Mouse (Mus musculus): Measurements from ENCODE around the gene Prickle1. TPM values are rescaled to one million over a fixed set of nuclear protein-coding genes. Genes with fewer than 3 reads are reported as not detected.

The Prickle1 gene
- polyA plus RNA-seq, 1 experiment from 2014 or later = 25.6 TPM

- H3K36me3 ChIP-seq (ENCODE audit: control insufficient read depth, insufficient read depth, low read length) = no peaks in the 10 kb centered on the region
- no peaks in the 10 kb centered on the region for H3K27me3 ChIP-seq (ENCODE audit: control insufficient read depth, insufficient read depth, low read depth, low read length)
- ATAC-seq (ENCODE audit: low read depth) = no peak
- H3K4me1 ChIP-seq (replicated peaks; ENCODE audit: control insufficient read depth, insufficient read depth, low read length) = peaks cover 20% of the 10 kb centered on the region
- no peak overlapping the region for H3K9ac ChIP-seq (ENCODE audit: low read length)
- no peak overlapping the region for H3K4me3 ChIP-seq (ENCODE audit: low read length)
- no peak overlapping the region for H3K4me2 ChIP-seq (ENCODE audit: low read depth, low read length)
- no peak overlapping the region; the same call in 1 of the 2 replicates for H3K27ac ChIP-seq (ENCODE audit: low read length)
- H3K9me3 ChIP-seq (ENCODE audit: control insufficient read depth, low read length) = no peaks in the 10 kb centered on the region
- WGBS = 74% methylated on average over 8 of the region's 8 CpGs
These were observed 8.0 kb downstream of the Prickle1 start for GRCm38 (mm10) chr15:93587660-93588059.

- H3K9ac ChIP-seq (ENCODE audit: low read length) = no peak overlapping the region
- peaks cover 5% of the 10 kb centered on the region; the same call in 1 of the 2 replicates for H3K9me3 ChIP-seq (ENCODE audit: control insufficient read depth, low read length)
- H3K27ac ChIP-seq (ENCODE audit: low read length) = no peak overlapping the region
- H3K36me3 ChIP-seq (ENCODE audit: control insufficient read depth, insufficient read depth, low read length) = no peaks in the 10 kb centered on the region
- no peak overlapping the region for H3K4me3 ChIP-seq (ENCODE audit: low read length)
- no peak for ATAC-seq (ENCODE audit: low read depth)
- WGBS = 87% methylated on average over 11 of the region's 11 CpGs
- peaks cover 4% of the 10 kb centered on the region for H3K4me1 ChIP-seq (replicated peaks; ENCODE audit: control insufficient read depth, insufficient read depth, low read length)
- H3K4me2 ChIP-seq (ENCODE audit: low read depth, low read length) = no peak overlapping the region
- H3K27me3 ChIP-seq (ENCODE audit: control insufficient read depth, insufficient read depth, low read depth, low read length) = no peaks in the 10 kb centered on the region
These were observed 12.6 kb downstream of the Prickle1 start for GRCm38 (mm10) chr15:93583051-93583450.

DNA sequence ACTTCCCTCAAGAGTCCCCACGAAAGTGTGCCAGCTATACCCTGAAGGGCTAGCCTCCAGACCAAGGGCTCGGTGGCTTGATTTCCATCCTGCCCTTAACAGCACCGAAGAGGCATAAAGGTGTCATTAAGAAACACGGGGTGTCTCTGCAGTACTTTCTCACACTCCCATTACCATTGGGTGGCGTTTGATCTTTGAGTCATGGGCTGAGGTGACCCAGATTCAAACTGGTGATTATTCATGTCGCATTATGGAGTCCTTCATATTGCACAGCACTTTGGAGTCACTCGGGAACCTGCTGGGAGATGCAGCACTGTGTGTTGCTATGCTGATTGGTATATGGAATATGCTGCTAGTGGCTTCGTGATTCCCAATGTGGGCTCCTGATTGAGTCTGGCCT, 14.0 kb downstream of the Prickle1 start:
- 86% methylated on average over 8 of the region's 8 CpGs for WGBS
- Histone ChIP-seq H3K9me3 (ENCODE audit: control insufficient read depth, low read length) (peaks cover 7% of the 10 kb centered on the region; the same call in 1 of the 2 replicates), H3K9ac (ENCODE audit: low read length) (no peak overlapping the region), H3K4me1 (replicated peaks; ENCODE audit: control insufficient read depth, insufficient read depth, low read length) (peaks cover 4% of the 10 kb centered on the region; the same call in 1 of the 2 replicates), H3K36me3 (ENCODE audit: control insufficient read depth, insufficient read depth, low read length) (no peaks in the 10 kb centered on the region), H3K4me3 (ENCODE audit: low read length) (no peak overlapping the region), H3K27me3 (ENCODE audit: control insufficient read depth, insufficient read depth, low read depth, low read length) (no peaks in the 10 kb centered on the region), H3K4me2 (ENCODE audit: low read depth, low read length) (no peak overlapping the region), H3K27ac (ENCODE audit: low read length) (no peak overlapping the region)
- ATAC-seq (ENCODE audit: low read depth) = no peak

- no peak for ATAC-seq (ENCODE audit: low read depth)
These were observed 15.8 kb downstream of the Prickle1 start for GRCm38 (mm10) chr15:93579899-93580298.

GRCm38 (mm10) chr15:93579100-93579499, 16.6 kb downstream of the Prickle1 start:
- ATAC-seq (ENCODE audit: low read depth) = no peak
- peaks cover 7% of the 10 kb centered on the region; the same call in 1 of the 2 replicates for H3K9me3 ChIP-seq (ENCODE audit: control insufficient read depth, low read length)
- H3K27me3 ChIP-seq (ENCODE audit: control insufficient read depth, insufficient read depth, low read depth, low read length) = no peaks in the 10 kb centered on the region
- H3K4me3 ChIP-seq (ENCODE audit: low read length) = no peak overlapping the region
- 63% methylated on average over 9 of the region's 9 CpGs for WGBS
- H3K4me2 ChIP-seq (ENCODE audit: low read depth, low read length) = no peak overlapping the region
- no peak overlapping the region for H3K9ac ChIP-seq (ENCODE audit: low read length)
- no peaks in the 10 kb centered on the region for H3K36me3 ChIP-seq (ENCODE audit: control insufficient read depth, insufficient read depth, low read length)
- H3K27ac ChIP-seq (ENCODE audit: low read length) = no peak overlapping the region
- H3K4me1 ChIP-seq (replicated peaks; ENCODE audit: control insufficient read depth, insufficient read depth, low read length) = peaks cover 7% of the 10 kb centered on the region

More at GRCm38 (mm10) chr15:93579899-93580298, 15.8 kb downstream of the Prickle1 start:
- peaks cover 7% of the 10 kb centered on the region for H3K4me1 ChIP-seq (replicated peaks; ENCODE audit: control insufficient read depth, insufficient read depth, low read length)
- H3K27me3 ChIP-seq (ENCODE audit: control insufficient read depth, insufficient read depth, low read depth, low read length) = no peaks in the 10 kb centered on the region
- H3K27ac ChIP-seq (ENCODE audit: low read length) = no peak overlapping the region
- H3K4me2 ChIP-seq (ENCODE audit: low read depth, low read length) = no peak overlapping the region
- peaks cover 7% of the 10 kb centered on the region; the same call in 1 of the 2 replicates for H3K9me3 ChIP-seq (ENCODE audit: control insufficient read depth, low read length)
- 53% methylated on average over 9 of the region's 9 CpGs for WGBS
- no peak overlapping the region for H3K4me3 ChIP-seq (ENCODE audit: low read length)
- H3K9ac ChIP-seq (ENCODE audit: low read length) = no peak overlapping the region
- H3K36me3 ChIP-seq (ENCODE audit: control insufficient read depth, insufficient read depth, low read length) = no peaks in the 10 kb centered on the region

GRCm38 (mm10) chr15:93576361-93576760, 19.3 kb downstream of the Prickle1 start:
- 79% methylated on average over 9 of the region's 9 CpGs for WGBS
- Histone ChIP-seq H3K9ac (ENCODE audit: low read length) (no peak overlapping the region), H3K4me3 (ENCODE audit: low read length) (no peak overlapping the region), H3K27me3 (ENCODE audit: control insufficient read depth, insufficient read depth, low read depth, low read length) (no peaks in the 10 kb centered on the region), H3K27ac (ENCODE audit: low read length) (no peak overlapping the region), H3K9me3 (ENCODE audit: control insufficient read depth, low read length) (peaks cover 7% of the 10 kb centered on the region; the same call in 1 of the 2 replicates), H3K36me3 (ENCODE audit: control insufficient read depth, insufficient read depth, low read length) (no peaks in the 10 kb centered on the region), H3K4me2 (ENCODE audit: low read depth, low read length) (no peak overlapping the region), H3K4me1 (replicated peaks; ENCODE audit: control insufficient read depth, insufficient read depth, low read length) (peaks cover 7% of the 10 kb centered on the region)
- ATAC-seq (ENCODE audit: low read depth) = no peak

DNA sequence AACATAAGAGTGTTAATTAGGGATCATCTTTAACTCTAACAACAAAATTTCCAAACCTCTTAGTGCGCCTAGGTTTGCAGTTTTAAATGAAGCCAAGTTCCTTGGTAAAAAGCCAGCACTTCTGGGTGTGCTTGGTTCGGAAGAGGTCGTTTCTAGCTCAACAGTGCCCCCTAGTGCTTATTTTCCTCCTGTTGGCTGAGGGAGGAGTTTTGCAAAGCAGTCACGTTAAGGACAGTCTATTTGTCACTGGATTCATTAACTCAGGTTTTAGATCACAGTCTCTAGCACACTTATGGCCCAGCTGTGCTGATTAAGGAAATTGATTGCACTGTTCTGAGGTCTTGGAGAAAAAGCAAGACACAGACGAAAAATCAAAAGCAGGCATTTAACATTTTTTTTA, 19.8 kb downstream of the Prickle1 start:
- Histone ChIP-seq H3K9me3 (ENCODE audit: control insufficient read depth, low read length) (peaks cover 7% of the 10 kb centered on the region; the same call in 1 of the 2 replicates), H3K27me3 (ENCODE audit: control insufficient read depth, insufficient read depth, low read depth, low read length) (no peaks in the 10 kb centered on the region), H3K36me3 (ENCODE audit: control insufficient read depth, insufficient read depth, low read length) (no peaks in the 10 kb centered on the region), H3K4me3 (ENCODE audit: low read length) (no peak overlapping the region), H3K4me1 (replicated peaks; ENCODE audit: control insufficient read depth, insufficient read depth, low read length) (peaks cover 7% of the 10 kb centered on the region), H3K27ac (ENCODE audit: low read length) (no peak overlapping the region), H3K9ac (ENCODE audit: low read length) (no peak overlapping the region), H3K4me2 (ENCODE audit: low read depth, low read length) (no peak overlapping the region)
- WGBS = 9% methylated on average over 5 of the region's 5 CpGs
- peak; percentile 80 for ATAC-seq (ENCODE audit: low read depth)

GRCm38 (mm10) chr15:93572889-93573288, 22.8 kb downstream of the Prickle1 start:
- no peaks in the 10 kb centered on the region for H3K9me3 ChIP-seq (ENCODE audit: control insufficient read depth, low read length)

DNA sequence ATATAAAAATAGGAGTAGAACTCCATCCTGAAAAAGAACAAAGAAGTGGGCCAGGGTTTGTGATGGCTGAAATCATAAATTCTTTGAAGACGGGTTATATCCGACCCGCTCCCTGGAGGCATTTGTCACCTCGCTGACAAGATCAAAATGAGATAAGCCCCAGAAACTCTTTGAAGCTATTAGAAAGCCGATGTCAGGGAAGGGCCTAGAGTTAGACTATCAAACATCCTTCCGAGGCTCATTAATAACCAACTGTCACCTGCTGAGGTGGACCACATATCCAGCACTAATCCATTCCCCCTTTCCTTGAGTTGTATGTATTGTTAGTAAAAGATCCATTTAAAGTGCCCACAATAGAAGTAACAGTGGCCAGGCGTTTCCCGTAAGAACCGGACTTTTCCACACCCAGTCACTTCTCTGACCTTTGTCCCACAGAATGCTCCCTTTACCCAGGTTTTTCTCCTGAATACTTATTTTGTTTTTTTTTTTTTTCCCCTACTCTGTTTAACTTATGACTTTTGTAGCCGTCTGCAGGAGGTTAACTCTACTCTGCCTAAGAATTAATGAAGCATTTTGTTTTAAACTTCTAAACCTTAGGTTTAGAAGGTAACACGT, 24.7 kb downstream of the Prickle1 start:
- Histone ChIP-seq H3K9ac (ENCODE audit: low read length) (no peak overlapping the region), H3K27me3 (ENCODE audit: control insufficient read depth, insufficient read depth, low read depth, low read length) (no peaks in the 10 kb centered on the region), H3K36me3 (ENCODE audit: control insufficient read depth, insufficient read depth, low read length) (no peaks in the 10 kb centered on the region), H3K4me1 (replicated peaks; ENCODE audit: control insufficient read depth, insufficient read depth, low read length) (peaks cover 15% of the 10 kb centered on the region), H3K27ac (ENCODE audit: low read length) (no peak overlapping the region), H3K4me2 (ENCODE audit: low read depth, low read length) (no peak overlapping the region), H3K4me3 (ENCODE audit: low read length) (no peak overlapping the region), H3K9me3 (ENCODE audit: control insufficient read depth, low read length) (no peaks in the 10 kb centered on the region)
- no peak for ATAC-seq (ENCODE audit: low read depth)
- 67% methylated on average over 11 of the region's 11 CpGs for WGBS

More at GRCm38 (mm10) chr15:93572889-93573288, 22.8 kb downstream of the Prickle1 start:
- no peak overlapping the region for H3K9ac ChIP-seq (ENCODE audit: low read length)
- ATAC-seq (ENCODE audit: low read depth) = no peak
- no peak overlapping the region for H3K4me2 ChIP-seq (ENCODE audit: low read depth, low read length)
- H3K27ac ChIP-seq (ENCODE audit: low read length) = no peak overlapping the region
- no peaks in the 10 kb centered on the region for H3K27me3 ChIP-seq (ENCODE audit: control insufficient read depth, insufficient read depth, low read depth, low read length)
- H3K36me3 ChIP-seq (ENCODE audit: control insufficient read depth, insufficient read depth, low read length) = no peaks in the 10 kb centered on the region
- no peak overlapping the region for H3K4me3 ChIP-seq (ENCODE audit: low read length)
- peaks cover 6% of the 10 kb centered on the region for H3K4me1 ChIP-seq (replicated peaks; ENCODE audit: control insufficient read depth, insufficient read depth, low read length)
- WGBS = 91% methylated on average over 10 of the region's 10 CpGs
